Mouse (Mus musculus) stomach, postnatal 0 days (tissue): ENCODE measurements around the gene BC107364.

Experiments
- CTCF ChIP-seq: IDR thresholded peaks from 2 replicates; pipeline ENCODE4 v1.5.1; 2016; ENCODE audit warnings: antibody characterized with exemption, low read depth, mild to moderate bottlenecking, moderate library complexity
- EP300 ChIP-seq: optimal IDR thresholded peaks from 2 replicates; pipeline ENCODE3; 2016; ENCODE audit warnings: antibody characterized with exemption

- TF ChIP-seq CTCF (no peak), EP300 (no peak)
Measured at GRCm38 (mm10) chr3:96413581-96414125, 38.5 kb downstream of the BC107364 start.
